Mouse (Mus musculus): ENCODE measurements around the gene Rnf126.
"Not testable (repeated sequence)": the region's sequence is repeated elsewhere in the genome, so short reads cannot be mapped to it uniquely, and the experiment has no call there.

Rnf126 gene

GRCm38 (mm10) chr10:79767372-79768244 is 856 bp upstream of the Rnf126 start:
- peak; percentile 82 to 93 for DNase-seq (ENCODE audit: low spot score in 2 of 2)

GRCm38 (mm10) chr10:79766001-79766507 is 698 bp downstream of the Rnf126 start:
- no peak for DNase-seq (ENCODE audit: low spot score in 2 of 2)

GRCm38 (mm10) chr10:79765228-79765745 is 1.5 kb downstream of the Rnf126 start:
- no peak for DNase-seq (ENCODE audit: low spot score in 2 of 2)

- DNase-seq (ENCODE audit: low spot score in 2 of 2): no peak
Observed at GRCm38 (mm10) chr10:79764234-79764633, 2.5 kb downstream of the Rnf126 start.

GRCm38 (mm10) chr10:79762875-79763274 is 3.9 kb downstream of the Rnf126 start:
- DNase-seq (ENCODE audit: low spot score in 2 of 2): no peak

- DNase-seq (ENCODE audit: low spot score in 2 of 2): no peak
Observed at GRCm38 (mm10) chr10:79760603-79761143, 6.1 kb downstream of the Rnf126 start.

- DNase-seq (ENCODE audit: low spot score in 2 of 2): not testable (repeated sequence)
Observed at GRCm38 (mm10) chr10:79759675-79760074, 7.1 kb downstream of the Rnf126 start.

GRCm38 (mm10) chr10:79756660-79757059 is 10.1 kb downstream of the Rnf126 start:
- no peak for DNase-seq (ENCODE audit: low spot score in 2 of 2)

GRCm38 (mm10) chr10:79755854-79756253 is 10.9 kb downstream of the Rnf126 start:
- no peak for DNase-seq (ENCODE audit: low spot score in 2 of 2)

GRCm38 (mm10) chr10:79754856-79755516 is 11.8 kb downstream of the Rnf126 start, which contains the start of gene Fgf22:
Fgf22 (plus strand) TSS chr10:79755076.
- DNase-seq (ENCODE audit: low spot score in 2 of 2): peak; percentile 56 to 78

- no peak for DNase-seq (ENCODE audit: low spot score in 2 of 2)
Observed at GRCm38 (mm10) chr10:79748496-79748895, 18.3 kb downstream of the Rnf126 start.

- no peak for DNase-seq (ENCODE audit: low spot score in 2 of 2)
Observed at GRCm38 (mm10) chr10:79746774-79747151, 20.0 kb downstream of the Rnf126 start.

- peak; percentile 88 to 96 for DNase-seq (ENCODE audit: low spot score in 2 of 2)
Observed at GRCm38 (mm10) chr10:79745898-79746773, 20.6 kb downstream of the Rnf126 start, which contains the start of gene Polrmt. Polrmt (minus strand) TSS chr10:79746581.

- no peak for DNase-seq (ENCODE audit: low spot score in 2 of 2)
Observed at GRCm38 (mm10) chr10:79745411-79745810, 21.3 kb downstream of the Rnf126 start.

GRCm38 (mm10) chr10:79743650-79744365 is 22.9 kb downstream of the Rnf126 start:
- no peak for DNase-seq (ENCODE audit: low spot score in 2 of 2)

GRCm38 (mm10) chr10:79743161-79743560 is 23.6 kb downstream of the Rnf126 start:
- DNase-seq (ENCODE audit: low spot score in 2 of 2): no peak

GRCm38 (mm10) chr10:79740863-79741262 is 25.9 kb downstream of the Rnf126 start:
- DNase-seq (ENCODE audit: low spot score in 2 of 2): no peak

- no peak for DNase-seq (ENCODE audit: low spot score in 2 of 2)
Observed at GRCm38 (mm10) chr10:79739234-79739633, 27.5 kb downstream of the Rnf126 start.

- no peak for DNase-seq (ENCODE audit: low spot score in 2 of 2)
Observed at GRCm38 (mm10) chr10:79738259-79738658, 28.5 kb downstream of the Rnf126 start.

- no peak for DNase-seq (ENCODE audit: low spot score in 2 of 2)
Observed at GRCm38 (mm10) chr10:79736706-79737105, 30.0 kb downstream of the Rnf126 start.
